Mouse (Mus musculus) T-helper 17 cell (primary cell): ENCODE results near the gene Olfr1341.

Source experiments
- in situ Hi-C, 2 experiments: fragments of 300-600 bp; cut with MboI, MseI; formaldehyde crosslinking; loops; 1 replicate in 1 of 2; 2 replicates in 1 of 2; pipeline ENCODE4 v1.15.1; 2025; ENCODE audit warnings: high pct_unique_total_duplicates in 2 of 2

The Olfr1341 gene

GRCm38 (mm10) chr4:118703223-118703622 lies at the start of gene Olfr1341:
Gene Olfr1341 (plus strand): TSS chr4:118703523.
- in situ Hi-C loops = no loop called here

- in situ Hi-C loops = loop anchor here in 1 of 2 experiments (10.0 kb wide), 1 partner anchor 506 kb away; no protein-coding TSS in a partner anchor
Measured at GRCm38 (mm10) chr4:118658652-118659051, 44.7 kb upstream of the Olfr1341 start, which contains the start of gene Olfr62. Gene Olfr62 (plus strand): TSS chr4:118658952.

GRCm38 (mm10) chr4:118687086-118687485 lies 16.2 kb upstream of the Olfr1341 start:
- in situ Hi-C loops = no loop called here

- in situ Hi-C loops = no loop called here
Measured at GRCm38 (mm10) chr4:118692412-118692973, 10.8 kb upstream of the Olfr1341 start, which contains the start of gene Olfr1342. Gene Olfr1342 (minus strand): TSS chr4:118692756.

GRCm38 (mm10) chr4:118693812-118694211 lies 9.5 kb upstream of the Olfr1341 start:
- in situ Hi-C loops = no loop called here

- in situ Hi-C loops = no loop called here
Measured at GRCm38 (mm10) chr4:118708086-118708485, 4.8 kb downstream of the Olfr1341 start.

GRCm38 (mm10) chr4:118711656-118712055 lies 8.3 kb downstream of the Olfr1341 start:
- in situ Hi-C loops = no loop called here

- in situ Hi-C loops = no loop called here
Measured at GRCm38 (mm10) chr4:118719838-118720237, 16.5 kb downstream of the Olfr1341 start, which contains the start of gene Olfr1340. Gene Olfr1340 (plus strand): TSS chr4:118720138.

- in situ Hi-C loops = no loop called here
Measured at GRCm38 (mm10) chr4:118721742-118722483, 18.6 kb downstream of the Olfr1341 start.

GRCm38 (mm10) chr4:118731875-118732274 lies 28.6 kb downstream of the Olfr1341 start, which contains the start of gene Olfr1339:
Gene Olfr1339 (plus strand): TSS chr4:118732175.
- in situ Hi-C loops = no loop called here

- in situ Hi-C loops = no loop called here
Measured at GRCm38 (mm10) chr4:118739574-118739973, 36.3 kb downstream of the Olfr1341 start.

- in situ Hi-C loops = no loop called here
Measured at GRCm38 (mm10) chr4:118740988-118741698, 37.8 kb downstream of the Olfr1341 start.

- in situ Hi-C loops = no loop called here
Measured at GRCm38 (mm10) chr4:118741881-118742280, 38.6 kb downstream of the Olfr1341 start.

GRCm38 (mm10) chr4:118758637-118759036 lies 55.3 kb downstream of the Olfr1341 start, which contains the start of gene Olfr1338:
Gene Olfr1338 (minus strand): TSS chr4:118758737.
- in situ Hi-C loops = no loop called here
